Mouse (Mus musculus): Measurements from ENCODE around the gene Gm17359. TPM values are rescaled to one million over a fixed set of nuclear protein-coding genes. Genes with fewer than 3 reads are reported as not detected.

Gene Gm17359
- total and polyA plus RNA-seq, 2 experiments from 2014 or later = not detected

DNA sequence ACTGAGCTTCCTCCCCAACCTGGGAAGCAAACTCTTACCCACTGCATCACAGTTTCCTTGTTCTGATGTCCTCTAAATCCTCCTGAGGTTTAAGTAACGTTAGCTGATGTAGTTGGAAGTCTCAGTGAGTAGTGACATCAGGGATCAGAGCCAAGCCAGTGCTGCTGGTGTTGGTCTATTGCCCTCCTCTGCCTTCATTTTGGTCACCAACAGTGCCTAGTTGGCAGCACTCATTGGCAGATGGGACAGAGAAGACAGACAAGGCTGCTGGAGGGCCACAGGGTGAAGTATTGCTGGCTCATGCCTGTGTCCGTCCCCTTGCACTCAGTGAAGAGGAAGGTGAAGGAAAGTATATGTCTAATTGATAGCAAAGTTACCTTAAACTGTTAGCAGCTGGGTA, 139.5 kb downstream of the Gm17359 start:
- peaks cover 19% of the 10 kb centered on the region for H3K36me3 ChIP-seq (ENCODE audit: insufficient read depth, low read length)
- peak; percentile 58 for DNase-seq (ENCODE audit: low spot score)
- H3K9ac ChIP-seq (replicated peaks; ENCODE audit: low read length, poor library complexity, severe bottlenecking) = no peak overlapping the region
- H3K27me3 ChIP-seq (ENCODE audit: insufficient read depth, low read length) = no peaks in the 10 kb centered on the region
- H3K27ac ChIP-seq (ENCODE audit: low read depth, low read length) = no peak overlapping the region
- no peak for TF ChIP-seq CTCF (IDR thresholded peaks at IDR 0.05)
- H3K4me2 ChIP-seq (ENCODE audit: low read depth, low read length, poor library complexity, severe bottlenecking) = no peak overlapping the region
- no peak for ATAC-seq (ENCODE audit: low FRiP score)
- no peaks in the 10 kb centered on the region for H3K9me3 ChIP-seq (ENCODE audit: low read length)
- WGBS = 80% methylated on average over 2 of the region's 2 CpGs
- no peak overlapping the region for H3K4me3 ChIP-seq (ENCODE audit: low read depth, low read length)
- no peaks in the 10 kb centered on the region for H3K4me1 ChIP-seq (ENCODE audit: insufficient read depth, low read length)

- 90% methylated on average over 8 of the region's 8 CpGs for WGBS
- no peak for ATAC-seq (ENCODE audit: low FRiP score)
- TF ChIP-seq CTCF (IDR thresholded peaks at IDR 0.05) = no peak
Observed at GRCm38 (mm10) chr3:79478400-79478799, 141.9 kb downstream of the Gm17359 start.

DNA sequence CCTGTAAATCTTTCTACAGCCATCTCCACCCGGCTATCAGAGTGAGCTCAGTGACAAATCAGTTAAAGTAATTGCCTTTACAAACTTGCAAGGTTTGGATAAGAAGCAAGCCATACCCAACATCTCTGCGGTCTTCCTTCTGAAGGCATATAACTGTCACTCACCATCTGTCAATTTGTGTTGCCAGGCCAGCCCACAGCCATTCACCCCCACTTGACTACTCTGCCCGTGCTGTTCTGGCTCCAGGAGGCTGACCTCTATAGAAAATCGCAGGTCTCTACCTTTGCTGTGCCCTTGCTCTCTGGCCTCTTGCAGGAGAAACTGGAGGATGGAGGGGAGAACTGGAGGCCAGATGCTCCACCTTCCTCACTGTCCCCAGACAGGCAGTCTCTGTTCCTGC, 142.4 kb downstream of the Gm17359 start:
- no peaks in the 10 kb centered on the region for H3K9me3 ChIP-seq (ENCODE audit: low read length)
- H3K4me1 ChIP-seq (ENCODE audit: insufficient read depth, low read length) = no peaks in the 10 kb centered on the region
- no peak for TF ChIP-seq CTCF (IDR thresholded peaks at IDR 0.05)
- no peak overlapping the region for H3K9ac ChIP-seq (replicated peaks; ENCODE audit: low read length, poor library complexity, severe bottlenecking)
- no peak for DNase-seq (ENCODE audit: low spot score)
- ATAC-seq (ENCODE audit: low FRiP score) = no peak
- 72% methylated on average over 4 of the region's 4 CpGs for WGBS
- H3K27me3 ChIP-seq (ENCODE audit: insufficient read depth, low read length) = no peaks in the 10 kb centered on the region
- no peak overlapping the region for H3K4me3 ChIP-seq (ENCODE audit: low read depth, low read length)
- H3K4me2 ChIP-seq (ENCODE audit: low read depth, low read length, poor library complexity, severe bottlenecking) = no peak overlapping the region
- H3K36me3 ChIP-seq (ENCODE audit: insufficient read depth, low read length) = peaks cover 30% of the 10 kb centered on the region
- no peak overlapping the region for H3K27ac ChIP-seq (ENCODE audit: low read depth, low read length)

More at GRCm38 (mm10) chr3:79478400-79478799, 141.9 kb downstream of the Gm17359 start:
- no peak for DNase-seq (ENCODE audit: low spot score)
- H3K4me2 ChIP-seq (ENCODE audit: low read depth, low read length, poor library complexity, severe bottlenecking) = no peak overlapping the region
- no peak overlapping the region for H3K4me3 ChIP-seq (ENCODE audit: low read depth, low read length)
- no peaks in the 10 kb centered on the region for H3K4me1 ChIP-seq (ENCODE audit: insufficient read depth, low read length)
- H3K36me3 ChIP-seq (ENCODE audit: insufficient read depth, low read length) = peaks cover 26% of the 10 kb centered on the region
- no peaks in the 10 kb centered on the region for H3K27me3 ChIP-seq (ENCODE audit: insufficient read depth, low read length)
- no peak overlapping the region for H3K9ac ChIP-seq (replicated peaks; ENCODE audit: low read length, poor library complexity, severe bottlenecking)
- no peak overlapping the region for H3K27ac ChIP-seq (ENCODE audit: low read depth, low read length)
- H3K9me3 ChIP-seq (ENCODE audit: low read length) = no peaks in the 10 kb centered on the region

DNA sequence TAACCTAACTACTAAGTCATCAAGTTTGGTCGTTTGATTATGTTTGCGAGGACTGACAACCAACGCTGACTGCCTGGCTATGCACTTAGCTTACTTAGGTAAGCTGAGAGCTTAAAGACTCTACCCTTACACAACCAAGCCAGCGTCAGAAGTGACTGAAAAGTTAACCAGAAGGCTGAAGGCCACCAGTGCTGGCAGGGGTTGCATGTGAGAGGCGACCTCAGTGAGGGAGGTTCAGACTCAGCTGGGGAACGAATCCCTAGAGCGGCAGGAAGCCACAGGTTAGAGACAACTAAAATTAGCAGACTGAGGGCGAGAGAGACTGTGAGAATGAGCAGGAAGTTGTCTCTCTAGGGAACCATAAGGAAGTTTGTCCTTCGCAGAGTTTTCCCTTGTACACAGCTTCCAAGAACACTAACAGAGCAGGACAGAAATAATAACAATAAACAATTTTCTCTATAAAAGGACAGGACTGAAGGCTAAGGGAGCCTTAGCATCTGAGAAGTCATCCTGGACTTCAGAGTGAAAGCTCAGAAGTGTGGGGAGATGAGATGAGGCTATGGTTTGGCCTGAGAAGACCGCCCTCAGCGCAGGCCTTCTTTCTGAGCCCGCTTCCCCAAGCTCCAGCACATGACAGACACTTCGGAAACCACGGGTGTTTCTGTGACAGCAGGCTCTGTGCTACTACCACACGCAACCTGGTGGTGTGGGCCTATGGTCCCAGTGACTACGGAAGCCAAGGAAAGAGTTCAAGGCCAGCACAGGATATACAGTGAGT, 148.0 kb downstream of the Gm17359 start:
- H3K4me2 ChIP-seq (ENCODE audit: low read depth, low read length, poor library complexity, severe bottlenecking) = no peak overlapping the region
- H3K4me3 ChIP-seq (ENCODE audit: low read depth, low read length) = no peak overlapping the region
- ATAC-seq (ENCODE audit: low FRiP score) = no peak; the same call in 1 of the 2 replicates
- peaks cover 65% of the 10 kb centered on the region for H3K36me3 ChIP-seq (ENCODE audit: insufficient read depth, low read length)
- no peak overlapping the region for H3K27ac ChIP-seq (ENCODE audit: low read depth, low read length)
- H3K9me3 ChIP-seq (ENCODE audit: low read length) = no peaks in the 10 kb centered on the region
- no peak for TF ChIP-seq CTCF (IDR thresholded peaks at IDR 0.05)
- H3K27me3 ChIP-seq (ENCODE audit: insufficient read depth, low read length) = no peaks in the 10 kb centered on the region
- no peak overlapping the region for H3K9ac ChIP-seq (replicated peaks; ENCODE audit: low read length, poor library complexity, severe bottlenecking)
- no peak for DNase-seq (ENCODE audit: low spot score)
- H3K4me1 ChIP-seq (ENCODE audit: insufficient read depth, low read length) = no peaks in the 10 kb centered on the region
- WGBS = 90% methylated on average over 16 of the region's 16 CpGs

DNA sequence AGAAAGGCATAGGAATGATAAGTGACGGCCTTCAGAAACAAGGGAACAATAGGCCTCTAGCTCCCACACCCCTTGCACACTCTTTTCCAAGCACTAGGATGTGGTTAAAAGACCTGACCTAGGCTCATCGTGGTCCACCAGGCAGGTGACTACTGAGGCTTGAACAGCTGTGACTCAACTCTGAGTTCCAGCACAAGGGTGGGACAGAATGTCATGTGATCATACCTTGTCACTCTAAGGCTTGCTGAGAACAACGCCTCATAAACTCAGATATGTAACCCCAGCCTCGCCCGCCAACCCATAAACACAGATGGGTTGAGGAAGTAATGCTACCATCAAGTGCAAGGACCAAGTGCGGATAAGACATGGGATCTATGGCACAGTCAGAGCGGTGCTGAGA, 151.6 kb downstream of the Gm17359 start:
- peaks cover 57% of the 10 kb centered on the region for H3K36me3 ChIP-seq (ENCODE audit: insufficient read depth, low read length)
- DNase-seq (ENCODE audit: low spot score) (no peak), ATAC-seq (ENCODE audit: low FRiP score) (no peak)
- no peak for TF ChIP-seq CTCF (IDR thresholded peaks at IDR 0.05)
- H3K9me3 ChIP-seq (ENCODE audit: low read length) = no peaks in the 10 kb centered on the region
- H3K4me1 ChIP-seq (ENCODE audit: insufficient read depth, low read length) = no peaks in the 10 kb centered on the region
- 94% methylated on average over 7 of the region's 7 CpGs for WGBS
- H3K27me3 ChIP-seq (ENCODE audit: insufficient read depth, low read length) = no peaks in the 10 kb centered on the region
- H3K9ac ChIP-seq (replicated peaks; ENCODE audit: low read length, poor library complexity, severe bottlenecking) = no peak overlapping the region
- no peak overlapping the region for H3K4me3 ChIP-seq (ENCODE audit: low read depth, low read length)
- no peak overlapping the region for H3K4me2 ChIP-seq (ENCODE audit: low read depth, low read length, poor library complexity, severe bottlenecking)
- H3K27ac ChIP-seq (ENCODE audit: low read depth, low read length) = no peak overlapping the region

GRCm38 (mm10) chr3:79490102-79490501, 153.6 kb downstream of the Gm17359 start:
- H3K36me3 ChIP-seq (ENCODE audit: insufficient read depth, low read length) = peaks cover 51% of the 10 kb centered on the region
- no peak for DNase-seq (ENCODE audit: low spot score)
- no peak overlapping the region for H3K4me3 ChIP-seq (ENCODE audit: low read depth, low read length)
- no peaks in the 10 kb centered on the region for H3K4me1 ChIP-seq (ENCODE audit: insufficient read depth, low read length)
- H3K9me3 ChIP-seq (ENCODE audit: low read length) = no peaks in the 10 kb centered on the region
- H3K27me3 ChIP-seq (ENCODE audit: insufficient read depth, low read length) = no peaks in the 10 kb centered on the region
- 93% methylated on average over 5 of the region's 5 CpGs for WGBS
- no peak overlapping the region for H3K9ac ChIP-seq (replicated peaks; ENCODE audit: low read length, poor library complexity, severe bottlenecking)
- H3K4me2 ChIP-seq (ENCODE audit: low read depth, low read length, poor library complexity, severe bottlenecking) = no peak overlapping the region
- no peak overlapping the region for H3K27ac ChIP-seq (ENCODE audit: low read depth, low read length)
- no peak for ATAC-seq (ENCODE audit: low FRiP score)
- no peak for TF ChIP-seq CTCF (IDR thresholded peaks at IDR 0.05)
